Mouse (Mus musculus) lung, postnatal 0 days (tissue): ENCODE results near the gene Ddx50. TPM values are rescaled to one million over a fixed set of nuclear protein-coding genes. Genes with fewer than 3 reads are reported as not detected.

Experiments
- ATAC-seq: fragments of 200-750 bp; cut with Nextera tagmentation; 2 replicates; pipeline ENCODE4 v1.8.0; 2017; ENCODE audit warnings: moderate library complexity
- DNase-seq: peaks from one replicate; pipeline ENCODE4 v3.0.0-alpha.2; 2016; ENCODE audit warnings: low spot score
- H3K27ac ChIP-seq: fragments of 300-500 bp; sonication (generic); 2 replicates; pipeline ENCODE4 v1.5.1; 2014; ENCODE audit warnings: antibody characterized with exemption, mild to moderate bottlenecking, low read length, mixed read lengths
- H3K27me3 ChIP-seq: fragments of 300-500 bp; sonication (generic); replicated peaks from 2 replicates; pipeline ENCODE4 v1.6.1; 2014; ENCODE audit warnings: low read length, mixed read lengths; ENCODE audit not compliant: insufficient read depth
- H3K36me3 ChIP-seq: fragments of 300-500 bp; sonication (generic); 2 replicates; pipeline ENCODE4 v1.6.1; 2014; ENCODE audit warnings: low read length, mixed read lengths; ENCODE audit not compliant: insufficient read depth
- H3K4me1 ChIP-seq: fragments of 300-500 bp; sonication (generic); 2 replicates; pipeline ENCODE4 v1.6.1; 2014; ENCODE audit warnings: antibody characterized with exemption, low read depth, low read length, mixed read lengths; ENCODE audit not compliant: insufficient read depth
- H3K4me2 ChIP-seq: fragments of 300-500 bp; sonication (generic); replicated peaks from 2 replicates; pipeline ENCODE4 v1.6.1; 2014; ENCODE audit warnings: low read depth, mild to moderate bottlenecking, low read length, moderate library complexity, mixed read lengths
- H3K4me3 ChIP-seq: fragments of 300-500 bp; sonication (generic); 2 replicates; pipeline ENCODE4 v1.5.1; 2014; ENCODE audit warnings: low read depth, low read length
- H3K9ac ChIP-seq: fragments of 300-500 bp; sonication (generic); replicated peaks from 2 replicates; pipeline ENCODE4 v1.6.1; 2014; ENCODE audit warnings: low read depth, mild to moderate bottlenecking
- H3K9me3 ChIP-seq: fragments of 300-500 bp; sonication (generic); 2 replicates; pipeline ENCODE4 v1.6.1; 2016; ENCODE audit warnings: low read length, mixed read lengths
- CTCF ChIP-seq: IDR thresholded peaks from 2 replicates; pipeline ENCODE4 v1.5.1; 2016; ENCODE audit warnings: antibody characterized with exemption, mild to moderate bottlenecking
- EP300 ChIP-seq: IDR thresholded peaks from 2 replicates; pipeline ENCODE4 v1.6.1; 2016; ENCODE audit warnings: antibody characterized with exemption, mild to moderate bottlenecking, control low read depth
- WGBS: fragments of 180-500 bp; shearing (Covaris S2); extraction: QIAGEN DNeasy Blood & Tissue Kit; methylation state at CpG from one replicate; pipeline ENCODE4 v1.1.7; 2014; 5-methylcytosine and 5-hydroxymethylcytosine counted together
- polyA plus RNA-seq: library from polyadenylated mRNA; unstranded; fragments of >200 nt; fragmentation: Nextera tagmentation; extraction: Ambion mirVana; gene quantifications from 2 replicates; pipeline ENCODE4 v1.2.1, GENCODE M21; 2015

Ddx50 gene
- polyA plus RNA-seq, 1 experiment from 2014 or later = 89.9 TPM

DNA sequence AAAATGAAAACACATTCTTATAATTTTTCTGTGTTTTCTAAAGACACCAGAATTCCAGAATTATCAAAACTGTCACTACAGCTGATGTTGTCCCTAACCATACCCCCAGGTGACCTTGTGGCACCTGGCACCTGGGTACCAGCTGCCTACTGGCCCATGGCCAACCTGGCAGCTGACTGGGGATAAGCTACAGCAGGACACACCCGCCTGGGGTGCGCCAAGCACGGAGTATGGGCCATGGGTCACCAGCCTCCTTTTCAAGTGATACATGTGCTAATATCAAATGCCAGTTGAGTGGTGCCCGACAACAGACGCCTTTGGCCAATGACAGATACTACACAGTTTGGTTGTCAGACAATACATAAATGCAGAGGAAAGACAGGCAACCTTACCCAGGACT is 26.3 kb upstream of the Ddx50 start:
- H3K27ac ChIP-seq = no peak overlapping the region
- H3K4me3 ChIP-seq = no peak overlapping the region
- H3K9me3 ChIP-seq = 0 out of 2 replicates have a peak, but pooled peaks cover 3% of the 10 kb centered on the region
- no peaks in the 10 kb centered on the region for H3K4me1 ChIP-seq
- 75% methylated on average over 5 of the region's 5 CpGs for WGBS
- DNase-seq (no peak), ATAC-seq (no peak)
- TF ChIP-seq EP300 (no peak), CTCF (no peak)
- H3K36me3 ChIP-seq = no peaks in the 10 kb centered on the region
- H3K4me2 ChIP-seq = no peak overlapping the region
- no peak overlapping the region for H3K9ac ChIP-seq
- no peaks in the 10 kb centered on the region for H3K27me3 ChIP-seq

- Histone ChIP-seq H3K4me3 (no peak overlapping the region), H3K27ac (no peak overlapping the region), H3K9me3 (0 out of 2 replicates have a peak, but pooled peaks cover 3% of the 10 kb centered on the region), H3K4me1 (no peaks in the 10 kb centered on the region), H3K4me2 (no peak overlapping the region), H3K9ac (no peak overlapping the region), H3K36me3 (no peaks in the 10 kb centered on the region), H3K27me3 (no peaks in the 10 kb centered on the region)
- WGBS = 84% methylated on average over 6 of the region's 6 CpGs
- ATAC-seq = no peak
- TF ChIP-seq CTCF = no peak
- no peak for TF ChIP-seq EP300
- no peak for DNase-seq
These were observed 25.2 kb upstream of the Ddx50 start for GRCm38 (mm10) chr10:62676196-62676595.

DNA sequence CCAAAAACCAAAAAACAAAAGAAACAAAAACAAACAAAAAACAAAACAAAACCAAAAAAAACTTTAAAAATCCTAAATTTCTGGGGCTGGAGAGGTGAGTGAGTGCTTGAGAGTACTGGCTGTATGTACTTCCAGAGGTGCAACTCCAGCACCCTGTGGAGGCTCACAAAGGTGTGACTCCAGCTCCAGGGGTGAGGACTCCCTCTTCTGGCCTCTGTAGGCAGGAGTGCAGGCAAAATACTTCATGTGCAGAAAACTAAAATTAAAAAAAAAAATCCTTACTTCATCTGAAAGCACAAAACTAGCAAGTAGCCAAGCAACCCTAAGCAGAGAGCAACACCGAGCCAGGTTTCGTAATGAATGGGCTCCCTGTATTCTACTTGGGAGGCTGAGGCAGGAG is 21.3 kb upstream of the Ddx50 start:
- Histone ChIP-seq H3K4me3 (no peak overlapping the region), H3K27me3 (no peaks in the 10 kb centered on the region), H3K9me3 (no peaks in the 10 kb centered on the region), H3K9ac (no peak overlapping the region), H3K36me3 (no peaks in the 10 kb centered on the region), H3K4me2 (no peak overlapping the region), H3K27ac (no peak overlapping the region), H3K4me1 (no peaks in the 10 kb centered on the region)
- ATAC-seq = no peak
- DNase-seq = no peak
- TF ChIP-seq EP300 (no peak), CTCF (peak; percentile 33)
- WGBS = 100% methylated on average over 2 of the region's 2 CpGs

DNA sequence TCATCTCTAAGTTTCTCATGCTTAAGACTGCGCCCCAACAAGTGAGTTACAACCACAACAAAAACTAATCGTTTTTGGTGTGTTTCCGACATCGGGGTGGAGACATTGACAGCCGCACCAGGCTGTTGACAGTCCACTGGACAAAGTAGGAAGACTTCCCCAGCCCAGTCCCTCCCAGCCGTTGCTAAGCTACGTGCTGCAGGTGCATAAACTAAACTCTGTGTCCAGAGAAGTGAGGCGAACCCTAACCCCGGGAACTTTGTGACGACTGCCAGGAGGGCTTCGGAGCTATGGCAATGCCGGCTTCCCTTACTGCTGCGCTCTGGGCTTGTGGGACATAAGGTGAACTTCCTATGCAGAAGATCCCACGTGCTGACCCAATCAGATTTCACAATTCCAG is 18.2 kb upstream of the Ddx50 start:
- WGBS = 71% methylated on average over 14 of the region's 14 CpGs

DNA sequence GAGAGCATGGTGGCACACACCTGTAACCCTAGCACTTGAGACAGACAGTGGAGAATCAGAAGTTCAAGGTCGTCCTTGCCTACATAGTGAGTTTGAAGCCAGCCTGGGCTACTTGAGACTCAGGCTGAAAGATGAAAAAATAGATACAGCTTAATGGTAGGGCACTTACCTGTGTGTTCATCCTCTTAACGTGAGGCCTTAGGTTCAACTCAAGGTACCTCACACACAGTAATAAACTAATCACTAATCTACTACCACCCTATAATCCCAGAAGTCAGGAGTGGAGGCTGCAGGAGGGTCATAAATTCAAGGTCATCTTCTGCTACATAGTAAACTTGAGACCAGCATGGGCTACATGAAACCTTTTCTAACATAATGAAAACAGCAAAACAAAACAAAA is 17.4 kb upstream of the Ddx50 start:
- WGBS = 73% methylated on average over 2 of the region's 2 CpGs
- no peaks in the 10 kb centered on the region for H3K9me3 ChIP-seq
- H3K4me3 ChIP-seq = no peak overlapping the region
- no peak overlapping the region for H3K27ac ChIP-seq
- no peak for DNase-seq
- no peak for TF ChIP-seq CTCF
- TF ChIP-seq EP300 = no peak
- ATAC-seq = no peak
- H3K4me2 ChIP-seq = no peak overlapping the region
- no peak overlapping the region for H3K9ac ChIP-seq
- no peaks in the 10 kb centered on the region for H3K27me3 ChIP-seq
- H3K4me1 ChIP-seq = no peaks in the 10 kb centered on the region
- no peaks in the 10 kb centered on the region for H3K36me3 ChIP-seq

More for the DNA sequence above, 18.2 kb upstream of the Ddx50 start:
- no peak for TF ChIP-seq CTCF
- no peak for TF ChIP-seq EP300
- no peak overlapping the region for H3K27ac ChIP-seq
- no peak overlapping the region for H3K4me2 ChIP-seq
- H3K9me3 ChIP-seq = no peaks in the 10 kb centered on the region
- H3K4me1 ChIP-seq = no peaks in the 10 kb centered on the region
- H3K9ac ChIP-seq = no peak overlapping the region
- no peak for ATAC-seq
- DNase-seq = no peak
- no peaks in the 10 kb centered on the region for H3K36me3 ChIP-seq
- no peak overlapping the region for H3K4me3 ChIP-seq
- H3K27me3 ChIP-seq = no peaks in the 10 kb centered on the region

DNA sequence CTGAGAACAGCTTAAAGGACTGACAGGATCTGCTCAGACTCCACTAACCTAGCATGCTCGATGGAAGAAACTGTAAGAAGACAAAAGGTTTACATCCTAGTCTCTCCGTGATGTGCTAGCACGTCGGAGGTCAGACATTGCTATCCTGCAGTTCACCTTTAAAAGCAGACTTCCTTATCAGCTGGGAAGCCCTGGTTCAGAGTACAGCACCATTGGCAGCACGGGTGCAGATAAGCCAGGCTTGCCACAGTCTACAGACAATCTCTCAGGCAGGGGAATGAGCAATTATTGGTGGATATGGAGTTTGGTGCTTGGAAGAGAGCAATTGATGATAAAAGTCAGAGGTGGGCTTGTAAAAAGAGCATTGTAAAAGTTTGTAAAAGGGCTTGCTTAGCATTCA is 17.0 kb upstream of the Ddx50 start:
- Histone ChIP-seq H3K4me3 (no peak overlapping the region), H3K9ac (no peak overlapping the region), H3K36me3 (no peaks in the 10 kb centered on the region), H3K27ac (no peak overlapping the region), H3K9me3 (no peaks in the 10 kb centered on the region), H3K4me1 (no peaks in the 10 kb centered on the region), H3K4me2 (no peak overlapping the region), H3K27me3 (no peaks in the 10 kb centered on the region)
- 64% methylated on average over 5 of the region's 5 CpGs for WGBS
- DNase-seq (no peak), ATAC-seq (no peak)
- TF ChIP-seq EP300 = no peak
- no peak for TF ChIP-seq CTCF
